Mouse (Mus musculus) myocyte (in vitro differentiated cells): ENCODE measurements around the gene Zfp747.

Experiments
- CEBPB ChIP-seq: IDR thresholded peaks from 2 replicates; pipeline ENCODE4 v1.6.1; 2011; ENCODE audit warnings: mild to moderate bottlenecking, moderate library complexity; ENCODE audit not compliant: poor library complexity, insufficient read depth, severe bottlenecking
- E2F4 ChIP-seq: IDR thresholded peaks from one replicate; pipeline ENCODE4 v1.6.1; 2011; ENCODE audit warnings: mild to moderate bottlenecking, control low read depth, moderate library complexity; ENCODE audit not compliant: insufficient read depth
- MAX ChIP-seq: IDR thresholded peaks from one replicate; pipeline ENCODE4 v1.6.1; 2011; ENCODE audit warnings: low read depth, mild to moderate bottlenecking, control low read depth
- MYOD1 ChIP-seq, 3 experiments: IDR thresholded peaks; one replicate each; pipeline ENCODE4 v1.6.1; 2011; ENCODE audit warnings: control low read depth in 2 of 3, low read depth in 2 of 3, mild to moderate bottlenecking in 2 of 3, moderate library complexity in 1 of 3; ENCODE audit not compliant: insufficient read length in 2 of 3, control insufficient read depth in 1 of 3
- MYOG ChIP-seq, 3 experiments: IDR thresholded peaks; one replicate each; pipeline ENCODE4 v1.6.1; 2011; ENCODE audit warnings: control low read depth in 2 of 3, low read depth in 2 of 3, mild to moderate bottlenecking in 2 of 3; ENCODE audit not compliant: insufficient read length in 2 of 3, control insufficient read depth in 1 of 3, insufficient read depth in 1 of 3
- POLR2A ChIP-seq: IDR thresholded peaks from one replicate; pipeline ENCODE4 v1.6.1; 2011; ENCODE audit warnings: low read depth, mild to moderate bottlenecking, control low read depth, moderate library complexity; ENCODE audit not compliant: insufficient read length
- POLR2AphosphoS2 ChIP-seq: IDR thresholded peaks from one replicate; pipeline ENCODE4 v1.6.1; 2011; ENCODE audit warnings: low read depth, control low read depth; ENCODE audit not compliant: insufficient read length
- TCF12 ChIP-seq: IDR thresholded peaks from one replicate; pipeline ENCODE4 v1.6.1; 2011; ENCODE audit warnings: mild to moderate bottlenecking, control low read depth; ENCODE audit not compliant: poor library complexity, insufficient read depth, severe bottlenecking
- TCF3 ChIP-seq: IDR thresholded peaks from one replicate; pipeline ENCODE4 v1.6.1; 2011; ENCODE audit warnings: low read depth, control low read depth; ENCODE audit not compliant: insufficient read length
- USF1 ChIP-seq: IDR thresholded peaks from one replicate; pipeline ENCODE4 v1.6.1; 2011; ENCODE audit warnings: low read depth, mild to moderate bottlenecking, control low read depth, moderate library complexity

DNA sequence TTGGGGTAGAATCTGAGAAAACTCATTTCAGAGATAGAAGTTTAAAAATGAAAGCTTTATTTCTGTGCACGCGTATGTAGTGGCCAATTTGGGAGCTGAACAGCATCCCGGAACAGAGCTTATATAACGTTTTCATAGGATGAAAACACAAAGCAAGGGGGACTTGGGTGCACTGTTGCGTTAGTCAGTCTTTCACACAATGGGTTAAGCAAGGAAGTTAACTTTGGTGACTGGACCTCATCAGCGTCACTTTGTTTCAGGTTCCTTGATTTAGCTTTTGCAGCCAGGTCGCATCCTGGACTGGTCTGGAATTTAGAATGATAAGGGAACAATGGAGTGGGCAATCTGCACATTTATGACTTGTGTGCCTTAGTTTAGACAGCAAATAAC is 18.1 kb upstream of the Zfp747 start:
- TF ChIP-seq POLR2A (no peak), TCF12 (no peak), TCF3 (no peak), MYOG (IDR thresholded peaks at IDR 0.05; ENCODE audit: control insufficient read depth in 1 of 3, insufficient read depth in 1 of 3, insufficient read length in 2 of 3, low read depth in 2 of 3) (no peak), MAX (no peak), POLR2AphosphoS2 (no peak), E2F4 (no peak), CEBPB (no peak), USF1 (no peak), MYOD1 (IDR thresholded peaks at IDR 0.05; ENCODE audit: control insufficient read depth in 1 of 3, insufficient read length in 2 of 3, low read depth in 2 of 3) (no peak)
